Mouse (Mus musculus) left cerebral cortex, adult 9 months (tissue): ENCODE measurements around the gene 1110012L19Rik.
"Not testable (repeated sequence)": the region's sequence is repeated elsewhere in the genome, so short reads cannot be mapped to it uniquely, and the experiment has no call there.

ENCODE experiments used
- DNase-seq, 2 experiments: peaks; one replicate each; pipeline ENCODE4 v3.0.0; 2022; ENCODE audit warnings: low spot score in 2 of 2

The 1110012L19Rik gene

DNA sequence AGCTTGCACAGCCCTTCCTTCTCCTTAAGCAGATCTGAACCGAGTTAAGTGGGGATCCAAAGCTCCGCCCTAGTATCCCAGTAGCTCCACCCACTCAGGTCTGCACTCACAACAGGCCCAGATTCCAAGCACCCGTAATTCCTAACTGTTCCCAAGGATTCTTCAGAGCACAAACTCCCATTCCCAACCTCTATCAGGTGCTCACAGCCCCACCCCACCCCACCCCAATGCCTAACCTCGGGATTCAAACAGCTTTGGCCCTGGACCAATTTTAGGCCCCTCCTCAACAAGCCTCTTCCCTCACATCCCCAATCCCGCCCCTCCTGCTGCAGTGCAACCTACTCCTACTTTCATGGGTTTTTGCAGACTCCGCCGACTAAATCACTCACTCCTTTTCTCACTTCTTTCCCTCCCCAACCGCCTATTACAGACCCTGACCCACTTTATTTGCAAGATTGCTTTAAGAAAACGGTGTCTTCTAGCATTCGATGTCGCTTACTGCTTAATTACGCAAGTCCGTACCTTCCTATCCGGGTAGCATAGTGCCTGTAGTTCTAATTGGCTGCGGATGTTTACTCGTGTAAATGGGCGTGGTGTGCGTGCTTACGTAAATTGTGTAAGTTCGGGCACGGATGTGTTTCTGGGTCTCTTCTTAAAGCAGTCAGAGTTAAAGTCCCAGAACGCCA, at the start of gene 1110012L19Rik:
1110012L19Rik (plus strand) TSS at position 602 of the 686 bp plus-strand sequence.
- peak; percentile 69 to 84 for DNase-seq

DNA sequence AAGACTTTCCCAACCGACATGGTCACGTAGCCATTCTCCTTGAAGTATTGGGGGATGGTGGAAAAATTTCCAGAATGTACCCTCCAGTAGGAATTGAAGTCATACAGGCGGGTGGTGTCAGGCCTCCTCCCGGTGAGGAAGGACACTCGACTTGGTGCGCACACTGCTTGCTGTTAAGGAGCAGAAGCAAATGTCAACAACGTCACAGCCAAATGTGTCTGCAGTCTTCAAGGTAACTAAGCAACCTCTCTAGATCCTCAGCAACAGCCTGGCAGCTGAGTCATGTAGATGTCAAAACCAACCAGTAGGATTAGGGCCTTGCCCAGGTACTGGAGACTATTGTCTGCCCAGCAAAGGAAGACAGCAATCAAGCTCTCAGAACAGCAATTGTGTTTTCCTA, 22.7 kb upstream of the 1110012L19Rik start:
- DNase-seq, result peak in 1 of 2 experiments; percentile 9

DNA sequence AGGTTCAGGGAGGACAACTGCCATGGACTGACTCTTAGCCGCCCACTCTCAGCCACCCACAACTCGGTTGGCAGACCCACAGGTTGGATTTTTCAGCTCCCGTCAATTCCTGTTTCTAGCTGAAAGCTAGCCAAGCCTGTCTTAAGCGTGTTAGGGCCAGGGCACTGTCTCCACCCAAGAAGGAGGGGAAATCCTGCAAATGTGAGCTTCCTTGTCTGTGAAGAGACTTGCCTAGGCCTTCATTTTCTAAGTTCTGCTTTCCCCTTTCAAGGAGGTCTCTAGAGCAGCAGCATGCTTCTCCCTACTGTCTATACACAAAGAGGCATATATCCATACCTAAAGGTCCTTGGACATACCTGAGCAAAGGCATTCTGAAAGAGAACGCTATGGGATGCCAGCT, 22.2 kb upstream of the 1110012L19Rik start:
- DNase-seq, result peak in 1 of 2 experiments; percentile 11

DNA sequence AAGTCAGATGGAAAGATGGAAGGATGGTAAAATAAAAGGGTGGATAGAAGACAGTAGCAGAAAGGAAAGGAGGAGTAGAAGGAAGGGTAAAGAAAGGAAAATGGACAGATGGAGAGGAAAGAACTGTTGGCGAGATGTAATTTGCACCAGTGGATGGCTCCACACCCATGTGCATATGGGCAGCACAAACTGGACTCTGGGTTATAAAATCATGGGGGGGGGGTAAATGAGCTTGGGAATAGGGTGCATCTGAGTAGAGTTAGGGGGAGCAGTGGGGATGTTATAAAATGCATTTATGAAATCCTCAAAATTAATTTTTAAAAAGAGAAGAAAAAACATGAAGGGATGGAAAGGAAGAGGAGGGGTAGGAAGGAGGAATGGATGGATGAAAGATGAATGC, 21.5 kb upstream of the 1110012L19Rik start:
- no peak for DNase-seq

DNA sequence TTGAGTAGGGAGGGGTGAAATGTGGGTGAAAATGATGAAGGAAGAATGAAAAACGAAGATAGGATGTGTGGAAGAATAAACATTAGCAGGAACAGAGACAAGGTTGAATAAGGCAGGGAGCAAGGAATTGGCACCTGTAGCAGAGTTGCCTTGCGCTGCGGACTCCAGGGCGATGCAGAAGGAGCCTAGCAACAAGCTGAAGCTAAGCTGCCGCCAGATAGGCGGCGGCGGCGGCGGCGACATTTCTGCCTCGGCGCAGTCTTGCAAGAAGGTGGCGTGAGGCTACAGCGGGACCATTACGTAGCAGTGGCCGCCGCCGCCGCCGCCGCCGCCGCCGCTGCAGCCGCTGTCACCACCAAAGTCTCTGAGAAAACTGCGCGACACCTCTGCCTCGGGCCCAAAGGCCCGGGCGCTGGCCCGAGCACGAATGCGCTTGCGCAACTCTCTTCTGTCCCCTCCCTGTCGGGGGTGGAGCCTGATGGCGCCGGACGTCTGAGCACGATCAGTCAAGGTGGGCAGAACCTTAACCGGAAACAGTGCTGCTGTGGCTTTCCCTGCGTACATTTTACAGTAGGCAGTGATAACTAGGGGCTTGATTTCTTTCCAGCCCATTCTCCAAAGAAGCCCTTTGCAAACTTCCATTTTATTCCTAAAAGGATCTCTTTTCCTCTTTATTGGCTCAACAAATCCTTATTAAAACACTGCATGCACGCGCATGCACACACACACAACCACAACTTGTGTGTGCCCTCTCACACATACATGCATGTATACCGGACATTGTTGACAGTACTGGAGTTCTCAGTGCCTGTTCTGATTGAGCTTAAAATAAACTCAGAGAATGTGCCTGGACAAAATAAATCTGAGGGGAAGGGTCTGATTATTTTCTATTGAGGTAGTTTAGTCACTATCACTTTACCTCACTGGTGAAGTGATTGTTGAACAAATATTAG, 20.7 kb upstream of the 1110012L19Rik start, which contains the start of gene Ids:
Ids (minus strand) TSS at position 424 of the 953 bp plus-strand sequence.
- peak; percentile 67 to 84 for DNase-seq

DNA sequence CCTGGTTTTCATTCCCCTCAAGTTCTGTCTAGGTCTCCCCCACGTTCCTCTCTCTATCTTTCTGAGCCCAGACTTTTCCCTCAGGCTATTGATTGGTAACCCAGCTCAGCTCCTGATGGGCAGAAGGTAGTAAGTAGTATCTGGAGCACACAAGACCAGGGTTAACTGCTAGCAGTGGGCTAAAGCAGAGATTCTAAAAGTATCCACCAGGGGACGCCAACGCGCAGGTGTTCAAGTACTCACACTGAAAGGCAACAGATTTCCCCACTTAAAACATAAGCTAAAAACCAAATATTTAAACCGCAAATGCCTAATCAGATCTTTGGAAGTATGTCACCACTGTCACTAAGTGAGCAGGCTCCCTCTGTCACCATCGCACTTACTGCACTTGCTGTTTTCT, 15.9 kb upstream of the 1110012L19Rik start:
- not testable (repeated sequence) for DNase-seq

DNA sequence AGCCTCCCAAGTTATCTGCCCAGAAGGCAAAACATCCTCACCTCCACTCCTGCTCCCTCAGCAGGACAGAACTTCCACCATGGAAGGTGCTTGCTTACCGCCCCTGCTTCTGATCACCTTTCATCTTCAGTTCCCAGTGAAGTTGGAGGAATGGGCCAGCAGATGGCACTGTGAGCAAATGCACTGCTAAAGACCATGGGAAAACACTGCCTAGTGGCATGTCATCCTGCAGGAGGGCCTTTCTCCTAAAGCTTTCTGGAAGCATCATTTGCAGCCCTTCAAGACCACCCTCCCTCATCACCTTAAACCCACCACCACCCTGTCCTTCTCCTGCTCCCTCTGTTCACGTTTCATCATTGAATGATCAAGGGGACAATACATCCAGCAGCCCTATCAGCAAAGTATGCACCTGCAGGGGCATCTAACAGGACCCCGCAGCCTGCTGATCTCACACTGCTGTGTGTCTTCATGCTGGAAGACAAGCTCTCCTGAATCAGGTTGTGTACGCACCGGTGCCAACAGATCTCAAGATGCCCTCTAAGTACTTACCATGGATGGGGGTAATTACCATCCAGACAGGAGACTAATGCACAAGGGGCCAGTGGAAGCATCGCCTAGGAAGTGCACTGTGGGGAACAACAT, 11.1 kb upstream of the 1110012L19Rik start:
- DNase-seq, result not testable (repeated sequence)

DNA sequence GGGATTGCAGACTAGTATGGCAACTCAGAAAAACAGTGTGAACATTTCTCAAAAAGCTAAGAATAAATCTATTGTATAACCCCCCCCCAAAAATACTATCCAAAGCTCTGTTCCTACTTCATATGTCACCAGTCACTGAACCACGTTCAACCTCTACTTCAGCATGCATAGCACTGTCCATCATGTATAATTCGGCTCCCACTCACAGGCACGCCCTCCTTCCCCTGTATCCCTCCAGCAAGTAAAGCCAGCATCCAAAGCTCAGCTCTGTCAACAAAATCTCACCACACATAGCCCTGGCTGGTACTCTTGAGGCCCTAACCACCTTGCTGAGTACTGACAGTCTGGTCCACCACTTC, 781 bp upstream of the 1110012L19Rik start:
- DNase-seq, result no peak

DNA sequence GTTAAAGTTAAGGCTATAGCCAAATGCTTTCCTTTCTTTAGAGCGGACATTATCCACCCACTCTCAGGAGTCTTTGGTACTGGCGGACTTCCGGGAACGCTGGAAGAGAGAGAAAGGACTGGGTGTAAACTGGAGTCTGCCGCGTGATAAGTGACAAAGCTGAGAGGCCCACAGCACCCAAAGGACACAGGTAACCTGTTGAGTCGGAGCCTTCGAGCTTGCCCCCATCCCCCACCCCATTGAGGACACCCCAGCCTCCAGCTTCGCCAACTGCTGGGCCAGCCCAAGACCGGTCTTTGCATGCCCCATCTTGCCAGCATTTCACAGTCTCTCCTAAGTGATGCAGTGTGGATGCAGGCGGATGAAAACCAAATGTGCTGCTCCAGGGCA, 280 bp downstream of the 1110012L19Rik start:
- no peak for DNase-seq

DNA sequence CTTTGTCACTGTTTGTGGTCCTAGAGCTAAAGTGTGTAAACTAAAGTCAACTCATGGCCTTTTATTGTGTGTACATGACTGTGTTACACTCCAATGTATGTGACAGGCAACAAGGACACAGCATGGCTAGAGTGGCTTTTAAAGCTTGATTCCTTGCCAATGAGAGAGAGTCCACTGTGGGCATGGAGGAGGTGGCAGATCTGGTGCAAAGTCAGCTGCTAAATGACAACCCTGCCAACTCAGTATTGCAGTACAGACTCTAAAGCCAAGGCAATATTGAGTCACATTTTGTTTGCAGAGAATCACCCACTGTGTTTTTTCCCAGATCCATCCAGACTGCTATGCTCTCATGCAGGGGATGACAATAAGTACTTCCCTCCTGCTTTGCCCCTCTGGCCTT, 7.0 kb downstream of the 1110012L19Rik start:
- not testable (repeated sequence) for DNase-seq

DNA sequence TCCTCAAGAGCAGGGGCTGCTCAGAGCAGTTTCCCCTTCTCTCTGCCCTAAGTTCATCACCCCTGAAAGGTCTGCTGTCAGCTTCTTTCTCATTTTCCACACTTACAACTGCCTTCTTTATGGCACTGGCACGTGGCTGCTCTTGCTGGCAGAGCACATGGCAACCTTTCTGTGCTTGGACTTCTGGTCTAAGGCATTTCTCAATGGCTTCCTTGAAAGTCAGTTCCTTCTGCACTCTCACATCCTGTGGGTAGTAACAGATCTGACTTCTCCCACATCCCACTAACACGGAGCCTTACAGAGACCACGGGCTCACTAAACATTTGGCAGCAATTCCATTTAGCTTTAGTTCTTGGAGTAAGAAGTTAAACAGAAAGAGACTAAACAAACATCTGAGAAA, 39.8 kb downstream of the 1110012L19Rik start:
- DNase-seq, result not testable (repeated sequence)
